Mouse (Mus musculus): ENCODE measurements around the gene Nln.

Gene Nln

GRCm38 (mm10) chr13:104012214-104012833 lies 97.1 kb downstream of the Nln start:
- DNase-seq: no peak

DNA sequence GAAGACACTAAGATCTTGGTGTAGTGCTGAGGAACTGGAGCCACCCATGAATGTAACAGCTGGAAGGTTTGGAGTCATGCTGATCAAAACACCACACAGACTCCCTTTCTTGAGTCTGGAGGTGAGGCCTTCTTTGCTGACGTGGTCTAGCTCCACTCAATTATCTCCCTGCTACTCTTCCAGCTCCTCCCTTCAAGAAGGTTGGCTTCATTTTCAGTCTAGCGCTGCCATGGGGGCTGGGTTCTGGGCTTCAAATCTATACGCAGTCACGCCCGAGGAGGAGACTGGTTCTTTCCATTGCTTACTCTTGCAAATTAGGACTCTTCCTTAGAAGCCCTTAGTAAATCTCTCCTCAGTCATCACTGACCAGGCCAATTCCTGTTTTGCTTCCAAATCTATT lies 98.1 kb downstream of the Nln start:
- no peak for DNase-seq

- DNase-seq: no peak
Measured at GRCm38 (mm10) chr13:104005231-104005845, 104.1 kb downstream of the Nln start.

DNA sequence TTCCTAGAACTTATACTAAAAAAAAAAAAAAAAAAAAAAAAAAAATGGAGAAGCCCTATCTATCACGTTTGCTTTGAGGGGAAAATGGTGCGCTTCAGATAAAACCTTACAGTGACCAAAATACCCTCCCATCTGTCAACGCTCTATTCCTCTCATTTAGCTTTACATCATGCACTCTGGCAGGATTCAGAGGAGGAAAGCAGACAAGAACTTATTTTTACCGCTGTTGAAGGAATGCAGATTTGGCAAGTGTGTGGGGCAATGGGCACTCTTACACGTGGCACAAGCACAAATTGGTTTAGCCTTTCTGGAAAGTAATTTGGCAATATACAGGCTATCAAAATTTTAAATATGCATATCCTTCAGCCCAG lies 115.3 kb downstream of the Nln start:
- DNase-seq: no peak

DNA sequence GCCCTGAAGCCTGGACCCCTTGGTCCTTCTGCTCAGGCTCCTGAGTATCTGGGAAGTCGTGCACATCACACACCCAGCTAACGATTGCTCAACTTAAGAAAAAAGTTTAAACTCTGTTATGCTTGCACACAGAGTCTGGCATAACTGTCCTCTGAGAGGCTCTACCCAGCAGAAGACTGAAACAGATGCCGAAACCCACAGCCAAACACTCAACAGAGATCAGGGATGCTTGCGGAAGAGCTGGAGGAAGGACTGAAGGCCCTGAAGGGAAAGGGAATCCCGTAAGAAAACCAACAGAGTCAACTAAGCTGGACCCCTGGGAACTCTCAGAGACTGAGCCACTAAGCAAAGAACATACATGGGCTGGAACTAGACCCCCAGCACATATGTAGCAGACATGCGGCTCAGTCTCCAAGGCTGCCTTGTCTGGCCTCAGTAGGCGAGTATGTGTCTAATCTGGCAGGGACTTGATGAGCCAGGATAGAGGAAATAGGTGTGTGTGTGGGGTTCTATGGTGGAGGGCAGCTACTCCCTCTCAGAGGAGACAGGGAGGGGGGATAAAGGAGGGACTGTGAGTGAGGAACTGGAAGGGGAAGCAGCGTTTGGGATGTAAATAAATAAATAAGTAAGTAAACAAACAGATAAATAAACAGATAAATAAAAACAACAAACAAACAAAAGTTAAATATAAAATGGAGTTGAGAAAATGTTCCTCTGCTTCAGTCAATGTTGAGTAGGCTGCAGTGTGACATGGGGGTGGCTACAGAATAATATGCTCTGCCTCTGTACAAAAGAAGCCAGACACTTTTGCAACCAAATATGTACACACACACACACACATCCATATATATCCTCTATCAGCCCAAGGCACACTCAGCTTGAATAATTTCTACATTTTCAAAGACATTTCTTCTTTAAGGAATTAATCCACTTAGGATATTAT lies 116.0 kb downstream of the Nln start:
- no peak for DNase-seq

DNA sequence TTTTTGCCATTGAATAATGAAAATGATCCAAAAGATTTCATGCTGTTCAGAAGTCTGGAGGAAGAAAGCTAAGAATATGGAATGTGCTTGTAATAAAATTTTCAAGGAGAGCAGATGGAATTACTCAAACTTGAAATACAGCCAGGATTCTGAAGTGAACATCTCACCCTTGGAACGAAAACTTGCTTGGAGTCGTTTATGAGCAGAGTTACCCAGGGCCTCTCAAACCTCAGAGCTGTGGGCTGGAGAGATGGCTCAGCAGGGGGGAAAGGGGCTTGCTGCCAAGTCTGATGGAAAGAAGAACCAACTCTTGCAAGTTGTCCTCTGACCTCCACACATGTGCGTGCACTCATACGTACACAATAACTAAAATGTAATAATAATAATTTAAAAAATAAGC lies 122.8 kb downstream of the Nln start:
- no peak for DNase-seq

GRCm38 (mm10) chr13:103985510-103986278 lies 123.7 kb downstream of the Nln start:
- no peak for DNase-seq

- DNase-seq: no peak
Measured at GRCm38 (mm10) chr13:103982376-103982775, 127.0 kb downstream of the Nln start.

DNA sequence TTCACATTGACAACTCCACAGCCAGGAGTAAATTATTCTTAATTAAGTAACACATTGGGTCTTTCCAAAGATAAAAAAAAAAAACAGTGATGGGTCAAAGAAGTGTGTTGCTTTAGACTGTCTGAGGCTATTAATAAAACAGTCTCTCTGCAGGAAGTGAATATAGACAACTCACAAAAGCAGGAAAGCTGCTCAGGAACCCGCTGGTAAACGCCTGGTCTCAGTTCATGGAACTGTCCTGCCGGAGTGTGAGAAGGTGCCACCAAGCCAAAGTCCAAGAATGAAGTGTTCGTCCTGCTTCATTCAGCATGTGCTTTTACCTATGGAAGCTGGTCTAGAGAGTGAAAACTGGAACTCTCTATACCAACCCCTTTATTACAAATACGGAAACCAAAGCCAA lies 129.0 kb downstream of the Nln start:
- no peak for DNase-seq

- DNase-seq: no peak
Measured at GRCm38 (mm10) chr13:103978286-103978866, 131.0 kb downstream of the Nln start.

DNA sequence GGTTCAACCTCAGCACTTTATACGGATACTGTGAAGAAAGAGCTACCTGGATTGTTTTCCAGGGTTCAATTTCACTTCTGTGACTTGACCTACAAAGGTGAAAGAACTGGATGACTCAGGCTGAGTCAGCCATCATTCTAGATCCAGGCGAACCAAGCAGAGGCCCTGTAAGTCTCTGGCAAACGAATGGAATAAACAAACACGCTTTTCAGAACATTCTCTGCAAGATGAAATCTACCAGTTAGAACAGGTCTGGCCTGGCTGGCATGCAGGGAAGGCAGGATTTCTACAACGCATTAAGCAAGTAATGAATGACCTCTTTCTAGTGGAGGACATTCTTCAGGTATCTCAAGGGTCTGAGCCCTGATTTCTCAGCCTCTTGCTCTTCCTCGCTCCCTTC lies 131.6 kb downstream of the Nln start:
- DNase-seq: no peak

DNA sequence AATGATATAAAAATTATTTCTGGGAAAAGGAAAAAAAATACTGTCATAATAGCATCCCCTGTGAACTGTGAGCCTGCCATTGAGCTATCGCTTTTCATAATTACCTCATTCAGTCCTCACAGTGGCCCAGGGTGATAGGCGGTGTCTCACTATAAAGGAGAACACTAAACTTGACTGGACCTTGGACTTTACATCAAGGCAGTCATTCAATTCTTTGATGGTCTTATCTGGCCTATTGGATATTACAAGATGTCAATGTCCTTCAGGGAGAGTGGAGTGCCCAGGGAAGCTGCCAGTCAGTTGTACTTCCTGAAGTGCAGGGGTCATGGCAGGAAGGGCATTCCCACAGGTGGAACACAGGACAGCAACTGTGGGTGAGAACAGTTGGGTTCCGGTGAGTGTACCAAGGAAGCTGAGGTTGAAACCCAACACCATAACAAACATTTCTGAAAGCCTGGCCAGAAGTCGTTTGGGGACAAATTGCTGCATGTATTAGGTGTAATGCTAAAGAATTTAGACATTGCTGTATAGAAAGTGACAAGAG lies 133.2 kb downstream of the Nln start:
- DNase-seq: no peak

DNA sequence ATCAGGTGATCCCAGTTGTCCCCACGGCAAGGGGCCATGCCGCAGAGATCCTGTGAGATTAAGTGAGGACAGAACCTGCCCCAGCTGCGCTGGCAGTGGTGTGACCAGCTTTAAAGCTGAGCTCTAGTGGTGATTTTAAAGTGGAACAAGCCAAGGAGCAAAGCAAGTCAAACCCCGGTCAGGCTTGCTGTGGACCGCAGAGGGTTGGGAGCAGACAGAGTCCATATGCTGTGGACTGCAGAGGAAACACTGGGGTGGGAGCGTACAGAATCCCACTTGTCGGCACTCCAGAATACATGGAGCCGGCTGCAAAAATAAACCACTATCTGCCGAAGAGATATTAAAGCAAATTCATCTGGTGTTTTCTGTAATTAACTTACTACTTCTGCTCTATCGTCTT lies 134.3 kb downstream of the Nln start:
- DNase-seq: no peak

- DNase-seq: no peak
Measured at GRCm38 (mm10) chr13:103973977-103974376, 135.4 kb downstream of the Nln start.
